Mouse (Mus musculus): Measurements from ENCODE around the gene Gosr1.

Gene Gosr1

GRCm38 (mm10) chr11:76763053-76763740, at the start of gene Gosr1:
Gene Gosr1, minus strand, starts transcription at chr11:76763579.
- TF ChIP-seq GATA4 (IDR thresholded peaks at IDR 0.05; ENCODE audit: insufficient replicate concordance, low read length): no peak

- TF ChIP-seq GATA4 (IDR thresholded peaks at IDR 0.05; ENCODE audit: insufficient replicate concordance, low read length): no peak
These were observed 47.5 kb upstream of the Gosr1 start for GRCm38 (mm10) chr11:76810706-76811495.

- TF ChIP-seq GATA4 (IDR thresholded peaks at IDR 0.05; ENCODE audit: insufficient replicate concordance, low read length): no peak
These were observed 46.1 kb upstream of the Gosr1 start for GRCm38 (mm10) chr11:76809450-76809849.

GRCm38 (mm10) chr11:76808550-76808949, 45.2 kb upstream of the Gosr1 start:
- TF ChIP-seq GATA4 (IDR thresholded peaks at IDR 0.05; ENCODE audit: insufficient replicate concordance, low read length): no peak

GRCm38 (mm10) chr11:76807007-76807679, 43.8 kb upstream of the Gosr1 start:
- no peak for TF ChIP-seq GATA4 (IDR thresholded peaks at IDR 0.05; ENCODE audit: insufficient replicate concordance, low read length)

- no peak for TF ChIP-seq GATA4 (IDR thresholded peaks at IDR 0.05; ENCODE audit: insufficient replicate concordance, low read length)
These were observed 42.6 kb upstream of the Gosr1 start for GRCm38 (mm10) chr11:76806026-76806425.

GRCm38 (mm10) chr11:76803266-76803665, 39.9 kb upstream of the Gosr1 start:
- TF ChIP-seq GATA4 (IDR thresholded peaks at IDR 0.05; ENCODE audit: insufficient replicate concordance, low read length): no peak

- TF ChIP-seq GATA4 (IDR thresholded peaks at IDR 0.05; ENCODE audit: insufficient replicate concordance, low read length): no peak
These were observed 33.9 kb upstream of the Gosr1 start for GRCm38 (mm10) chr11:76797236-76797635.

- TF ChIP-seq GATA4 (IDR thresholded peaks at IDR 0.05; ENCODE audit: insufficient replicate concordance, low read length): no peak
These were observed 31.9 kb upstream of the Gosr1 start for GRCm38 (mm10) chr11:76795326-76795725.

GRCm38 (mm10) chr11:76791331-76791730, 28.0 kb upstream of the Gosr1 start:
- TF ChIP-seq GATA4 (IDR thresholded peaks at IDR 0.05; ENCODE audit: insufficient replicate concordance, low read length): no peak

GRCm38 (mm10) chr11:76789252-76789651, 25.9 kb upstream of the Gosr1 start:
- no peak for TF ChIP-seq GATA4 (IDR thresholded peaks at IDR 0.05; ENCODE audit: insufficient replicate concordance, low read length)

GRCm38 (mm10) chr11:76775533-76775932, 12.2 kb upstream of the Gosr1 start:
- TF ChIP-seq GATA4 (IDR thresholded peaks at IDR 0.05; ENCODE audit: insufficient replicate concordance, low read length): no peak

GRCm38 (mm10) chr11:76773811-76774210, 10.4 kb upstream of the Gosr1 start:
- TF ChIP-seq GATA4 (IDR thresholded peaks at IDR 0.05; ENCODE audit: insufficient replicate concordance, low read length): no peak

GRCm38 (mm10) chr11:76770566-76770965, 7.2 kb upstream of the Gosr1 start:
- no peak for TF ChIP-seq GATA4 (IDR thresholded peaks at IDR 0.05; ENCODE audit: insufficient replicate concordance, low read length)

- no peak for TF ChIP-seq GATA4 (IDR thresholded peaks at IDR 0.05; ENCODE audit: insufficient replicate concordance, low read length)
These were observed 353 bp upstream of the Gosr1 start for GRCm38 (mm10) chr11:76763741-76764122.

GRCm38 (mm10) chr11:76752276-76752675, 11.1 kb downstream of the Gosr1 start:
- no peak for TF ChIP-seq GATA4 (IDR thresholded peaks at IDR 0.05; ENCODE audit: insufficient replicate concordance, low read length)

Data from liver, adult (tissue).